Mouse (Mus musculus) CH12.LX (cell line): Measurements from ENCODE around the gene Akap12. TPM values are rescaled to one million over a fixed set of nuclear protein-coding genes. Genes with fewer than 3 reads are reported as not detected.

Source experiments
- DNase-seq: peaks from one replicate; pipeline ENCODE4 v3.0.0-alpha.2; 2013; ENCODE audit errors: extremely low read depth
- H3K27ac ChIP-seq: 2 replicates; pipeline ENCODE4 v1.5.1; 2012; ENCODE audit warnings: low read depth, mild to moderate bottlenecking, control low read depth, moderate library complexity; ENCODE audit not compliant: insufficient read depth
- H3K27me3 ChIP-seq: replicated peaks from 2 replicates; pipeline ENCODE3; 2012; ENCODE audit warnings: inconsistent platforms
- H3K36me3 ChIP-seq, 2 experiments: replicated peaks in 1 of 2; 2 replicates each; pipeline versions ENCODE3 to v1.6.1; 2012; ENCODE audit warnings: inconsistent platforms in 1 of 2, low read length in 1 of 2, mild to moderate bottlenecking in 1 of 2, mixed read lengths in 1 of 2, moderate library complexity in 1 of 2; ENCODE audit not compliant: control insufficient read depth in 1 of 2, insufficient read depth in 1 of 2
- H3K4me1 ChIP-seq, 2 experiments: 2 replicates each; pipeline ENCODE4 v1.6.1; 2012; ENCODE audit warnings: inconsistent platforms in 1 of 2, moderate library complexity in 1 of 2; ENCODE audit not compliant: insufficient read depth in 2 of 2, control insufficient read depth in 1 of 2
- H3K4me2 ChIP-seq: 2 replicates; pipeline ENCODE4 v1.6.1; 2012; ENCODE audit warnings: low read depth, mild to moderate bottlenecking, control low read depth; ENCODE audit not compliant: poor library complexity, insufficient read depth, severe bottlenecking
- H3K4me3 ChIP-seq, 3 experiments: fragments of 150-350 bp in 1 of 3; sonication (generic) in 1 of 3; replicated peaks in 1 of 3; 2 replicates each; pipeline versions ENCODE3 to v1.5.1; 2011 to 2012; ENCODE audit warnings: low read depth in 2 of 3, low read length in 2 of 3, mild to moderate bottlenecking in 2 of 3, moderate library complexity in 2 of 3, control low read depth in 1 of 3, improper control_type of control experiment in 1 of 3, inconsistent platforms in 1 of 3, mixed read lengths in 1 of 3; ENCODE audit not compliant: poor library complexity in 1 of 3
- H3K79me2 ChIP-seq: replicated peaks from 2 replicates; pipeline ENCODE4 v1.6.1; 2012; ENCODE audit warnings: mild to moderate bottlenecking, moderate library complexity; ENCODE audit not compliant: control insufficient read depth, poor library complexity, insufficient read depth, severe bottlenecking; ENCODE audit errors: extremely low read depth
- H3K9ac ChIP-seq: 2 replicates; pipeline ENCODE4 v1.6.1; 2012; ENCODE audit warnings: low read depth, mild to moderate bottlenecking, control low read depth, moderate library complexity; ENCODE audit not compliant: insufficient read depth
- H3K9me3 ChIP-seq: replicated peaks from 2 replicates; pipeline ENCODE3; 2012; ENCODE audit warnings: low read length, inconsistent platforms, mixed read lengths
- BHLHE40 ChIP-seq: IDR thresholded peaks from 2 replicates; pipeline ENCODE4 v1.6.1; 2011; ENCODE audit warnings: mild to moderate bottlenecking, low read depth, low read length, improper control_type of control experiment
- CHD1 ChIP-seq: IDR thresholded peaks from 2 replicates; pipeline ENCODE4 v1.6.1; 2012; ENCODE audit warnings: low read depth, low read length, improper control_type of control experiment, inconsistent platforms
- CTCF ChIP-seq, 2 experiments: IDR thresholded peaks in 1 of 2; conservative IDR thresholded peaks in 1 of 2; 2 replicates each; pipeline ENCODE4 v1.5.1; 2011 to 2012; ENCODE audit warnings: low read depth in 2 of 2, low read length in 2 of 2, improper control_type of control experiment in 1 of 2, inconsistent platforms in 1 of 2, mild to moderate bottlenecking in 1 of 2, moderate library complexity in 1 of 2
- ELF1 ChIP-seq: IDR thresholded peaks from 2 replicates; pipeline ENCODE4 v1.6.1; 2014; ENCODE audit warnings: low read depth, mild to moderate bottlenecking, inconsistent platforms, low read length, improper control_type of control experiment
- EP300 ChIP-seq: IDR thresholded peaks from 2 replicates; pipeline ENCODE4 v1.6.1; 2011; ENCODE audit warnings: low read length, improper control_type of control experiment
- JUND ChIP-seq: conservative IDR thresholded peaks from 2 replicates; pipeline ENCODE4 v1.6.1; 2011; ENCODE audit warnings: low read depth, low read length, improper control_type of control experiment
- MAFK ChIP-seq: IDR thresholded peaks from 2 replicates; pipeline ENCODE4 v1.6.1; 2011; ENCODE audit warnings: low read length, improper control_type of control experiment; ENCODE audit not compliant: insufficient replicate concordance
- MAZ ChIP-seq: IDR thresholded peaks from 2 replicates; pipeline ENCODE4 v1.6.1; 2012; ENCODE audit warnings: low read depth, mild to moderate bottlenecking, inconsistent platforms, low read length, improper control_type of control experiment, moderate library complexity
- NELFE ChIP-seq: IDR thresholded peaks from 2 replicates; pipeline ENCODE4 v1.6.1; 2011; ENCODE audit warnings: low read depth, low read length, improper control_type of control experiment
- PAX5 ChIP-seq: IDR thresholded peaks from 2 replicates; pipeline ENCODE4 v1.6.1; 2012; ENCODE audit warnings: low read length, inconsistent platforms, mixed read lengths
- RCOR1 ChIP-seq: conservative IDR thresholded peaks from 2 replicates; pipeline ENCODE4 v1.6.1; 2012; ENCODE audit warnings: low read depth, mild to moderate bottlenecking, inconsistent platforms, low read length, improper control_type of control experiment
- SIN3A ChIP-seq: IDR thresholded peaks from 2 replicates; pipeline ENCODE4 v1.6.1; 2012; ENCODE audit warnings: low read length, improper control_type of control experiment, inconsistent platforms
- TBP ChIP-seq: conservative IDR thresholded peaks from 2 replicates; pipeline ENCODE4 v1.6.1; 2011; ENCODE audit warnings: low read depth, low read length, improper control_type of control experiment
- TCF12 ChIP-seq: IDR thresholded peaks from 2 replicates; pipeline ENCODE4 v1.6.1; 2014; ENCODE audit warnings: low read depth, mild to moderate bottlenecking, inconsistent platforms, low read length, improper control_type of control experiment
- UBTF ChIP-seq: IDR thresholded peaks from 2 replicates; pipeline ENCODE4 v1.6.1; 2012; ENCODE audit warnings: low read depth, mild to moderate bottlenecking, inconsistent platforms, low read length, improper control_type of control experiment, moderate library complexity
- USF2 ChIP-seq: conservative IDR thresholded peaks from 2 replicates; pipeline ENCODE4 v1.6.1; 2011; ENCODE audit warnings: low read depth, low read length, improper control_type of control experiment
- ZC3H11A ChIP-seq: IDR thresholded peaks from 2 replicates; pipeline ENCODE4 v1.6.1; 2012; ENCODE audit warnings: low read depth, mild to moderate bottlenecking, inconsistent platforms, low read length, improper control_type of control experiment
- ZKSCAN1 ChIP-seq: IDR thresholded peaks from 2 replicates; pipeline ENCODE4 v1.6.1; 2012; ENCODE audit warnings: low read depth, inconsistent platforms, low read length, improper control_type of control experiment, borderline replicate concordance
- dilution Hi-C: fragments of 300-500 bp; cut with MboI; formaldehyde crosslinking; loops from 2 replicates; pipeline ENCODE4 v1.14.3; 2020; ENCODE audit warnings: low sequenced_read_pairs; ENCODE audit not compliant: extremely low pct_unique_long_range_greater_than_20kb, extremely low pct_ligation_motif_present
- in situ Hi-C: fragments of 300-500 bp; cut with MboI; formaldehyde crosslinking; loops from 3 replicates; pipeline ENCODE4 v1.14.3; 2019; ENCODE audit warnings: low sequenced_read_pairs, low pct_ligation_motif_present, low pct_unique_long_range_greater_than_20kb, mixed read lengths
- polyA plus RNA-seq: library from polyadenylated mRNA; unstranded; fragments of >175 nt; gene quantifications from 2 replicates; pipeline ENCODE4 v1.2.1, GENCODE M21; 2012; ENCODE audit warnings: low read depth; ENCODE audit not compliant: insufficient read length
- total RNA-seq, 2 experiments: library from RNA; depleted of rRNA; stranded (reverse); fragments of 300-350 nt in 1 of 2; fragments of >200 nt in 1 of 2; gene quantifications; 2 replicates each; pipeline ENCODE4 v1.2.3; 2012 to 2014

Akap12 gene
- total and polyA plus RNA-seq, 3 experiments = 0.51 to 3.1 (median 1.7) TPM

GRCm38 (mm10) chr10:4347591-4347990 lies 81.4 kb downstream of the Akap12 start:
- peaks cover 0 to 4% of the 10 kb centered on the region in 2 experiments; a peak in 1 of 4 replicates for H3K4me1 ChIP-seq
- no peaks in the 10 kb centered on the region for H3K27me3 ChIP-seq
- dilution Hi-C loops (no loop called here), in situ Hi-C loops (loop anchor here (25.0 kb wide), 2 partner anchors 260 to 810 kb away; partner anchors contain the start of gene Iyd)
- H3K9me3 ChIP-seq = no peaks in the 10 kb centered on the region
- H3K4me2 ChIP-seq = no peak overlapping the region
- no peak overlapping the region for H3K27ac ChIP-seq
- H3K79me2 ChIP-seq = no peaks in the 10 kb centered on the region
- no peak overlapping the region for H3K9ac ChIP-seq
- H3K36me3 ChIP-seq = no peaks in the 10 kb centered on the region
- no peak for TF ChIP-seq TBP
- TF ChIP-seq CHD1 = no peak
- no peak for TF ChIP-seq EP300
- no peak for TF ChIP-seq RCOR1
- TF ChIP-seq CTCF (conservative IDR thresholded peaks at IDR 0.05 in 1 of 2, IDR thresholded peaks at IDR 0.05 in 1 of 2; ENCODE audit: low read depth in 2 of 2, low read length in 2 of 2) = no peak
- no peak for TF ChIP-seq SIN3A
- no peak for TF ChIP-seq ZKSCAN1
- TF ChIP-seq BHLHE40 = no peak
- TF ChIP-seq ELF1 = no peak
- no peak for TF ChIP-seq JUND
- no peak for TF ChIP-seq UBTF
- no peak for TF ChIP-seq ZC3H11A
- TF ChIP-seq NELFE = no peak
- TF ChIP-seq PAX5 = no peak
- TF ChIP-seq USF2 = no peak
- no peak overlapping the region for H3K4me3 ChIP-seq
- DNase-seq = no peak

GRCm38 (mm10) chr10:4354371-4355260 lies 88.4 kb downstream of the Akap12 start:
- DNase-seq = no peak
- dilution Hi-C loops (no loop called here), in situ Hi-C loops (no loop called here)
- TF ChIP-seq CHD1 = no peak
- TF ChIP-seq MAFK = no peak
- TF ChIP-seq UBTF = no peak
- no peak for TF ChIP-seq PAX5
- no peak for TF ChIP-seq EP300
- no peak for TF ChIP-seq ELF1
- TF ChIP-seq TBP = no peak
- no peak for TF ChIP-seq TCF12
- TF ChIP-seq CTCF (conservative IDR thresholded peaks at IDR 0.05 in 1 of 2, IDR thresholded peaks at IDR 0.05 in 1 of 2; ENCODE audit: low read depth in 2 of 2, low read length in 2 of 2) = no peak
- no peak for TF ChIP-seq MAZ
- Histone ChIP-seq H3K9ac (no peak overlapping the region), H3K36me3 (peaks cover 0 to 9% of the 10 kb centered on the region in 2 experiments), H3K9me3 (no peaks in the 10 kb centered on the region), H3K4me1 (no peaks in the 10 kb centered on the region), H3K4me3 (no peak overlapping the region), H3K27me3 (no peaks in the 10 kb centered on the region), H3K27ac (no peak overlapping the region), H3K79me2 (no peaks in the 10 kb centered on the region), H3K4me2 (no peak overlapping the region)
